Mouse (Mus musculus) MEL (cell line): ENCODE measurements around the gene Nubpl. TPM values are rescaled to one million over a fixed set of nuclear protein-coding genes. Genes with fewer than 3 reads are reported as not detected.

ENCODE experiments used
- DNase-seq: peaks from one replicate; pipeline ENCODE4 v3.0.0; 2011; ENCODE audit warnings: low read depth, low spot score
- H3K27ac ChIP-seq: 2 replicates; pipeline ENCODE4 v1.5.1; 2012; ENCODE audit warnings: low read depth, mild to moderate bottlenecking, control low read depth, low read length, moderate library complexity; ENCODE audit not compliant: control insufficient read depth
- H3K27me3 ChIP-seq, 2 experiments: fragments of 150-350 bp in 1 of 2; sonication (generic) in 1 of 2; 2 replicates each; pipeline ENCODE4 v1.6.1; 2012; ENCODE audit warnings: low read length in 2 of 2, mild to moderate bottlenecking in 2 of 2, improper control_type of control experiment in 1 of 2, moderate library complexity in 1 of 2; ENCODE audit not compliant: insufficient read depth in 2 of 2, control insufficient read depth in 1 of 2
- H3K36me3 ChIP-seq, 2 experiments: 2 replicates each; pipeline ENCODE4 v1.6.1; 2012 to 2014; ENCODE audit warnings: low read length in 2 of 2, improper control_type of control experiment in 1 of 2, inconsistent platforms in 1 of 2, mild to moderate bottlenecking in 1 of 2; ENCODE audit not compliant: insufficient read depth in 2 of 2, control insufficient read depth in 1 of 2
- H3K4me1 ChIP-seq, 2 experiments: fragments of 150-350 bp in 1 of 2; sonication (generic) in 1 of 2; 2 replicates each; pipeline ENCODE4 v1.6.1; 2012; ENCODE audit warnings: low read length in 2 of 2, improper control_type of control experiment in 1 of 2, mild to moderate bottlenecking in 1 of 2; ENCODE audit not compliant: insufficient read depth in 2 of 2, control insufficient read depth in 1 of 2
- H3K4me3 ChIP-seq, 2 experiments: fragments of 150-350 bp in 1 of 2; sonication (generic) in 1 of 2; 2 replicates each; pipeline ENCODE4 v1.5.1; 2012; ENCODE audit warnings: low read depth in 2 of 2, low read length in 2 of 2, mild to moderate bottlenecking in 2 of 2, moderate library complexity in 2 of 2, control low read depth in 1 of 2, improper control_type of control experiment in 1 of 2; ENCODE audit not compliant: control insufficient read depth in 1 of 2, insufficient read depth in 1 of 2
- H3K79me2 ChIP-seq: 2 replicates; pipeline ENCODE4 v1.6.1; 2012; ENCODE audit warnings: mild to moderate bottlenecking, low read length, moderate library complexity; ENCODE audit not compliant: control insufficient read depth, poor library complexity, insufficient read depth
- H3K9ac ChIP-seq: 2 replicates; pipeline ENCODE4 v1.6.1; 2012; ENCODE audit warnings: low read depth, mild to moderate bottlenecking, control low read depth, low read length, moderate library complexity; ENCODE audit not compliant: control insufficient read depth, poor library complexity, severe bottlenecking
- H3K9me3 ChIP-seq: fragments of 150-350 bp; sonication (generic); replicated peaks from 2 replicates; pipeline ENCODE4 v1.6.1; 2012; ENCODE audit warnings: mild to moderate bottlenecking, low read length, improper control_type of control experiment, moderate library complexity; ENCODE audit not compliant: insufficient read depth
- BHLHE40 ChIP-seq: IDR thresholded peaks from 2 replicates; pipeline ENCODE4 v1.6.1; 2012; ENCODE audit warnings: low read depth, mild to moderate bottlenecking, inconsistent platforms, low read length, improper control_type of control experiment, borderline replicate concordance
- CHD1 ChIP-seq: IDR thresholded peaks from 2 replicates; pipeline ENCODE4 v1.6.1; 2012; ENCODE audit warnings: low read depth, mild to moderate bottlenecking, inconsistent platforms, low read length, improper control_type of control experiment
- ELF1 ChIP-seq: IDR thresholded peaks from 2 replicates; pipeline ENCODE4 v1.6.1; 2014; ENCODE audit warnings: low read depth, mild to moderate bottlenecking, inconsistent platforms, low read length, improper control_type of control experiment, moderate library complexity
- ETS1 ChIP-seq: IDR thresholded peaks from 2 replicates; pipeline ENCODE4 v1.6.1; 2012; ENCODE audit warnings: low read depth, mild to moderate bottlenecking, inconsistent platforms, low read length, improper control_type of control experiment, moderate library complexity
- HCFC1 ChIP-seq: IDR thresholded peaks from 2 replicates; pipeline ENCODE4 v1.6.1; 2012; ENCODE audit warnings: low read depth, mild to moderate bottlenecking, inconsistent platforms, low read length, improper control_type of control experiment, moderate library complexity
- JUND ChIP-seq: IDR thresholded peaks from 2 replicates; pipeline ENCODE4 v1.6.1; 2011; ENCODE audit warnings: low read depth, mild to moderate bottlenecking, improper control_type of control experiment, low read length
- KAT2A ChIP-seq: conservative IDR thresholded peaks from 2 replicates; pipeline ENCODE4 v1.6.1; 2012; ENCODE audit warnings: low read depth, low read length, improper control_type of control experiment, inconsistent platforms
- MAFK ChIP-seq: IDR thresholded peaks from 2 replicates; pipeline ENCODE4 v1.6.1; 2011; ENCODE audit warnings: low read depth, mild to moderate bottlenecking, low read length, improper control_type of control experiment, borderline replicate concordance
- MAX ChIP-seq: IDR thresholded peaks from 2 replicates; pipeline ENCODE4 v1.6.1; 2011; ENCODE audit warnings: low read length, improper control_type of control experiment
- MAZ ChIP-seq: IDR thresholded peaks from 2 replicates; pipeline ENCODE4 v1.6.1; 2012; ENCODE audit warnings: low read depth, mild to moderate bottlenecking, inconsistent platforms, low read length, improper control_type of control experiment
- MEF2A ChIP-seq: IDR thresholded peaks from 2 replicates; pipeline ENCODE4 v1.6.1; 2014; ENCODE audit warnings: low read depth, mild to moderate bottlenecking, inconsistent platforms, low read length, improper control_type of control experiment; ENCODE audit not compliant: poor library complexity, insufficient replicate concordance, severe bottlenecking; ENCODE audit errors: extremely low read depth
- MYB ChIP-seq: IDR thresholded peaks from 2 replicates; pipeline ENCODE4 v1.6.1; 2011; ENCODE audit warnings: mild to moderate bottlenecking, low read depth, low read length, improper control_type of control experiment
- NELFE ChIP-seq: IDR thresholded peaks from 2 replicates; pipeline ENCODE4 v1.6.1; 2011; ENCODE audit warnings: low read depth, low read length, improper control_type of control experiment
- POLR2AphosphoS2 ChIP-seq: IDR thresholded peaks from 2 replicates; pipeline ENCODE4 v1.6.1; 2011; ENCODE audit warnings: low read length, improper control_type of control experiment
- SMC3 ChIP-seq: IDR thresholded peaks from 2 replicates; pipeline ENCODE4 v1.6.1; 2011; ENCODE audit warnings: low read depth, low read length, improper control_type of control experiment
- TAL1 ChIP-seq: IDR thresholded peaks from 2 replicates; pipeline ENCODE4 v1.6.1; 2012; ENCODE audit warnings: mild to moderate bottlenecking, inconsistent platforms, low read length, moderate library complexity, mixed read lengths
- TBP ChIP-seq: IDR thresholded peaks from 2 replicates; pipeline ENCODE4 v1.8.0; 2011; ENCODE audit warnings: low read depth, low read length, improper control_type of control experiment
- TCF12 ChIP-seq: IDR thresholded peaks from 2 replicates; pipeline ENCODE4 v1.6.1; 2014; ENCODE audit warnings: low read depth, mild to moderate bottlenecking, inconsistent platforms, low read length, improper control_type of control experiment, moderate library complexity
- UBTF ChIP-seq: IDR thresholded peaks from 2 replicates; pipeline ENCODE4 v1.6.1; 2012; ENCODE audit warnings: low read depth, mild to moderate bottlenecking, inconsistent platforms, low read length, improper control_type of control experiment, moderate library complexity, borderline replicate concordance; ENCODE audit not compliant: insufficient read depth
- USF2 ChIP-seq, 2 experiments: IDR thresholded peaks; 2 replicates each; pipeline ENCODE4 v1.6.1; 2011 to 2012; ENCODE audit warnings: improper control_type of control experiment in 2 of 2, low read length in 2 of 2, borderline replicate concordance in 1 of 2, inconsistent platforms in 1 of 2, low read depth in 1 of 2, mild to moderate bottlenecking in 1 of 2; ENCODE audit not compliant: insufficient read depth in 1 of 2
- ZKSCAN1 ChIP-seq: IDR thresholded peaks from 2 replicates; pipeline ENCODE4 v1.6.1; 2012; ENCODE audit warnings: low read depth, mild to moderate bottlenecking, inconsistent platforms, low read length, improper control_type of control experiment, moderate library complexity
- ZMIZ1 ChIP-seq: IDR thresholded peaks from 2 replicates; pipeline ENCODE4 v1.6.1; 2012; ENCODE audit warnings: low read depth, mild to moderate bottlenecking, inconsistent platforms, low read length, improper control_type of control experiment, moderate library complexity
- polyA plus RNA-seq, 2 experiments: library from polyadenylated mRNA; stranded (reverse) in 1 of 2; unstranded in 1 of 2; fragments of >175 nt in 1 of 2; fragments of >200 nt in 1 of 2; gene quantifications; 2 replicates each; pipeline versions ENCODE4 v1.2.1 to v1.2.4; 2012; ENCODE audit warnings: low replicate concordance in 2 of 2, low read depth in 1 of 2; ENCODE audit not compliant: insufficient read length in 2 of 2, insufficient read depth in 1 of 2, missing spikeins in 1 of 2
- total RNA-seq: library from RNA; depleted of rRNA; stranded (reverse); fragments of 300-350 nt; gene quantifications from 2 replicates; pipeline ENCODE4 v1.2.3, GENCODE M21; 2012

Gene Nubpl
- total and polyA plus RNA-seq, 3 experiments = 4.7 to 5.2 TPM; not detected in 1

DNA sequence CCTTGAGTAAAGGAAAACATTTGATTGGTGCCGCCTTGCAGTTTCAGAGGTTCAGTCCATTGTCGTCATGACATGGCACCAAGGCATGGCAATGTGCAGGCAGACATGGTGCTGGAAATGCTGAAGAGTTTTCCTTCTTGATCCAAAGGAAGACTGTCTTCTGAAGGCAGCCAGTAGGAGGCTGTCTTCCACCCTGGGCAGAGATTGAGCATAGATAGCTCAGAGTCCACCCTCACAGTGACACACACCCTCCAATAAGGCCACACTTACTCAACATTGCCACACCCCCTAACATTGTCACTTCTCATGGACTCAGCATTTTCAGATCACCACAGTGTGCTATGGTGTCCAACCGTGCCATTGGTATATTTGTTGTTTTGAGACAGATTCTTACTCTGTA is 54.5 kb downstream of the Nubpl start:
- no peak for TF ChIP-seq TAL1
- TF ChIP-seq ELF1 = no peak
- TF ChIP-seq MAZ = no peak
- TF ChIP-seq UBTF = no peak
- no peak for TF ChIP-seq MAFK
- TF ChIP-seq USF2 (IDR thresholded peaks at IDR 0.05; ENCODE audit: borderline replicate concordance in 1 of 2, insufficient read depth in 1 of 2, low read depth in 1 of 2, low read length in 2 of 2) = no peak
- TF ChIP-seq ETS1 = no peak
- TF ChIP-seq KAT2A = no peak
- TF ChIP-seq CHD1 = no peak
- peaks cover 0 to 13% of the 10 kb centered on the region in 2 experiments; a peak in 2 of 4 replicates for H3K36me3 ChIP-seq
- peaks cover 4 to 19% of the 10 kb centered on the region in 2 experiments; a peak in 3 of 4 replicates for H3K4me1 ChIP-seq
- H3K9me3 ChIP-seq = no peaks in the 10 kb centered on the region
- H3K27me3 ChIP-seq = no peaks in the 10 kb centered on the region
- no peak for DNase-seq
- H3K9ac ChIP-seq = no peak overlapping the region
- H3K4me3 ChIP-seq = no peak overlapping the region
- no peak overlapping the region for H3K27ac ChIP-seq
- H3K79me2 ChIP-seq = no peaks in the 10 kb centered on the region

- no peak overlapping the region for H3K9ac ChIP-seq
- H3K27ac ChIP-seq = no peak overlapping the region
- H3K4me1 ChIP-seq = peaks cover 0 to 2% of the 10 kb centered on the region in 2 experiments; a peak in 2 of 4 replicates
- H3K4me3 ChIP-seq = no peak overlapping the region
- H3K79me2 ChIP-seq = no peaks in the 10 kb centered on the region
- TF ChIP-seq NELFE = no peak
- no peak for TF ChIP-seq HCFC1
- no peak for TF ChIP-seq MEF2A
- no peak for TF ChIP-seq KAT2A
- no peak for TF ChIP-seq TBP
- TF ChIP-seq MYB = no peak
- no peak for TF ChIP-seq MAX
- no peak for TF ChIP-seq JUND
- TF ChIP-seq ZKSCAN1 = no peak
- TF ChIP-seq MAFK = no peak
- no peak for TF ChIP-seq TCF12
- TF ChIP-seq MAZ = no peak
- TF ChIP-seq BHLHE40 = no peak
- TF ChIP-seq ZMIZ1 = no peak
- no peak for TF ChIP-seq SMC3
- TF ChIP-seq POLR2AphosphoS2 = no peak
- TF ChIP-seq, all 39 proteins: peak for 0
- Histone ChIP-seq H3K36me3 (no peaks in the 10 kb centered on the region; a peak in 1 of 4 replicates), H3K27me3 (no peaks in the 10 kb centered on the region), H3K9me3 (no peaks in the 10 kb centered on the region)
- no peak for DNase-seq
Observed at GRCm38 (mm10) chr12:52154906-52155305, 57.4 kb downstream of the Nubpl start.
